Mouse (Mus musculus) stomach, embryonic 15.5 days (tissue): Measurements from ENCODE around the gene Spock3. TPM values are rescaled to one million over a fixed set of nuclear protein-coding genes. Genes with fewer than 3 reads are reported as not detected.

Source experiments
- ATAC-seq: fragments of 200-750 bp; cut with Nextera tagmentation; 2 replicates; pipeline ENCODE4 v1.8.0; 2017; ENCODE audit warnings: low read depth, moderate number of reproducible peaks, moderate TSS enrichment; ENCODE audit not compliant: insufficient read depth, low FRiP score
- H3K27ac ChIP-seq: fragments of 300-500 bp; sonication (generic); 2 replicates; pipeline ENCODE4 v1.5.1; 2015; ENCODE audit warnings: mild to moderate bottlenecking, inconsistent platforms
- H3K27me3 ChIP-seq: fragments of 300-500 bp; sonication (generic); replicated peaks from 2 replicates; pipeline ENCODE4 v1.6.1; 2015; ENCODE audit warnings: inconsistent platforms
- H3K36me3 ChIP-seq: fragments of 300-500 bp; sonication (generic); 2 replicates; pipeline ENCODE4 v1.6.1; 2015; ENCODE audit warnings: inconsistent platforms
- H3K4me1 ChIP-seq: fragments of 300-500 bp; sonication (generic); 2 replicates; pipeline ENCODE4 v1.6.1; 2015; ENCODE audit warnings: inconsistent platforms
- H3K4me2 ChIP-seq: fragments of 300-500 bp; sonication (generic); 2 replicates; pipeline ENCODE4 v1.6.1; 2015; ENCODE audit warnings: mild to moderate bottlenecking, inconsistent platforms
- H3K4me3 ChIP-seq: fragments of 300-500 bp; sonication (generic); replicated peaks from 2 replicates; pipeline ENCODE4 v1.5.1; 2015; ENCODE audit warnings: inconsistent platforms
- H3K9ac ChIP-seq: fragments of 300-500 bp; sonication (generic); 2 replicates; pipeline ENCODE4 v1.6.1; 2015; ENCODE audit warnings: inconsistent platforms
- H3K9me3 ChIP-seq: fragments of 300-500 bp; sonication (generic); 2 replicates; pipeline ENCODE4 v1.6.1; 2016; ENCODE audit warnings: inconsistent platforms
- WGBS: fragments of 180-500 bp; shearing (Covaris S2); methylation state at CpG from one replicate; pipeline ENCODE4 v1.1.7; 2015; 5-methylcytosine and 5-hydroxymethylcytosine counted together
- polyA plus RNA-seq: library from polyadenylated mRNA; unstranded; fragments of >200 nt; fragmentation: Nextera tagmentation; extraction: Ambion mirVana; gene quantifications from 2 replicates; pipeline ENCODE4 v1.2.1, GENCODE M21; 2015

The Spock3 gene
- polyA plus RNA-seq, 1 experiment from 2014 or later: 9.7 TPM

DNA sequence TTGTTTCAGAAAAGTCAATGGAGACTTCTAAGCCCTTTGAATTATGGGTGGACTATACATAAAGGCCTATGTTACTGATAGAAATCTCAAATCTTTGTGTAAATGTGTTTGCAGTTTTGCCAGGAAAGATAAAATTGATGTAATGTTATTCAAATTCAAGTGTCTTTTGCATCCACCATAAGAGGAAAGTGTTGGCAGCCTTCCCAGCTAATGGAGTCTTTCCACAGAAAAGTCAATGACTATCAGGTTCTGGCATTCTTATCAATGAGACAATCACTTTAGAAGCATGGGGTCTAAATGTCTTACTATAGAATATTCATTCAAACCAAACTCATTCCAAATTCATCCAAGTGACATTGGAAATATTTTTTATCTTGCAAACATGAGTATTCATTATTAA, 214.5 kb downstream of the Spock3 start:
- Histone ChIP-seq H3K27me3 (no peaks in the 10 kb centered on the region), H3K27ac (no peak overlapping the region), H3K9ac (no peak overlapping the region), H3K36me3 (no peaks in the 10 kb centered on the region), H3K9me3 (no peaks in the 10 kb centered on the region), H3K4me1 (no peaks in the 10 kb centered on the region), H3K4me3 (no peak overlapping the region), H3K4me2 (no peak overlapping the region)
- no peak for ATAC-seq

DNA sequence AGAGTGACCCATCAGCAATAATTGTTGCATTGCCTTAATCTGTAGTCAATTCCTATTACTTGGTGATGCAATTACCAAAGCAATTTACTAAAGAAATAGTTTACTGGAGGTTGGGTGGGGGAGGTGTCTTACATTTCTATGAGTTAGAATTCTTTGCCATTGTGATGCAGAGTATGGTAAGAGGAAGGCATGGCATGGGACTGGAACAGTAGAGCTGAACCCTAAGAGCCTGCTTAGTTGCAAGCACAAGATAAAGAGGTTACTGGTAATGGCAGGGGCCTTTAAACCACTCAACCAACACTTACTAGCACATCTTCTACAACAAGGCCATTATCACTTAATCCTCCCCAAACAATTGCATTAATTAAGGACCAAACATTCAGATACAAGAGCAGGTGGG, 219.1 kb downstream of the Spock3 start:
- H3K4me2 ChIP-seq: no peak overlapping the region
- no peaks in the 10 kb centered on the region for H3K36me3 ChIP-seq
- no peaks in the 10 kb centered on the region for H3K4me1 ChIP-seq
- no peak overlapping the region for H3K4me3 ChIP-seq
- no peak for ATAC-seq
- no peaks in the 10 kb centered on the region for H3K9me3 ChIP-seq
- no peak overlapping the region for H3K27ac ChIP-seq
- no peaks in the 10 kb centered on the region for H3K27me3 ChIP-seq
- no peak overlapping the region for H3K9ac ChIP-seq

DNA sequence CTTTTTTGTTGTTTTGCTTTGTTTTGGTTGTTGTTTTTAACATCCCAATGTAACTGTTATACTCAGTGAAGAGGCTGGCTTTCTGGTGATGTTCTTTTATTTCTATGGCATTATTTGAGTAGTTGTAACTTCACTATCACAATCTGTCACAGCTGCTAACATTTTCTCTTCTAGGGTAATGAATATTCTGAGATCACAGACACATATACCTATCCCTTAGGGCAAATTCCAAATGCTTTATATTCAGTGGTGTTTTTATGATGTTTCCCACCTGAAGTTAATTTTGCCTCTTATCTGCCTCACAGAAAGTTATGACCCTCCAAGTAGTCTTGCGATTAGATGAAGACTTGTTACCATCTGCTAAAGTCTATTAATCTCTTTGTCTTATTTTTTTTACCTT, 230.5 kb downstream of the Spock3 start:
- no peak for ATAC-seq
- no peaks in the 10 kb centered on the region for H3K9me3 ChIP-seq
- WGBS: 75% methylated on average over 1 of the region's 1 CpGs
- no peak overlapping the region for H3K27ac ChIP-seq
- H3K27me3 ChIP-seq: no peaks in the 10 kb centered on the region
- H3K36me3 ChIP-seq: no peaks in the 10 kb centered on the region
- H3K4me2 ChIP-seq: no peak overlapping the region
- H3K4me1 ChIP-seq: no peaks in the 10 kb centered on the region
- no peak overlapping the region for H3K9ac ChIP-seq
- H3K4me3 ChIP-seq: no peak overlapping the region

DNA sequence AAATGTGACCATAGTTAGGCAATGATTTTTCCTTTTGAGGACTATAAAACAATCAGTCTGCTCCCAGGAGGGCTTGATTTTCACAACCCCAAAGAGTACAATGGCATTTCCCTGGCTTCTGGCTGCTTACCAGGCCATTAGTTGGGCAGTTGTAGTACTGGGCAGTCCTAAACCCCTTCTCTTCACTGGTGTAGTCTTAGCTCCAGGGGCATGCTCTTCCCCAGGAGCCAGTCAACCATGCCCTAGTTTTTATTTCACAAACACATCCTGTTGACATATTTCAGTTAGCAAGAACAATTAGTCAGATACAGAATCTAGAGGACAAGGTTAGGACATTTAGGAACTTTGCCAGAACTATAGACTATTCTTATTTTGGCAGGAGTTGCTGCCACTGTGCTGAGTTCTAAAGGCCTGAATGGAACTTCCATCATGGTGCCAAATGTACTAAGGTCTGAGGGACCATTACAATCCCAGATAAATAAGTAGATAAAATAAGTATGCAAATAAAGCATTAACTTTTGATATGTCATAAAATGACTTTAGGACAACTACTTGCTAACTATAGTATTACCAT, 308.1 kb downstream of the Spock3 start:
- no peak overlapping the region for H3K4me3 ChIP-seq
- H3K36me3 ChIP-seq: no peaks in the 10 kb centered on the region
- H3K4me2 ChIP-seq: no peak overlapping the region
- H3K27me3 ChIP-seq: no peaks in the 10 kb centered on the region
- H3K4me1 ChIP-seq: no peaks in the 10 kb centered on the region
- no peak for ATAC-seq
- no peaks in the 10 kb centered on the region for H3K9me3 ChIP-seq
- no peak overlapping the region for H3K9ac ChIP-seq
- no peak overlapping the region for H3K27ac ChIP-seq

DNA sequence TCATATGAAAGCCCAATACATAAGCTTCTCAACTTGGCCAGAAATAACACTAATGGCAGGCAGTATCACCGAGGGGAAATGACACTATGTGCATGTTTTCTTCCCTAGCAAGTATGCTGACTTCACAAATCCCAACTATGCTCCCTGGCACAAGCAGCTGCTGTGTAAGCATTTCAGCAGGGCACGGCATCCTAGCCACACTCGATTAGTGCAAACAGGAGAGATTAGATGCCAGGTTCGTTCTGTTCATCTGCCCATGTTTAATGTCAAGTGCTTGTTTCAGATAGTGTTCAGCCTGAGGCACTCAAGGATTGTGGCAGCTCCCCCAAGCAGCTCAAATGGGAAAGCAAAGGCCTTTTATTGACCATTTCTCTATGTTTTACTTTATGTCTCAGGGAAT, 311.7 kb downstream of the Spock3 start:
- Histone ChIP-seq H3K9me3 (no peaks in the 10 kb centered on the region), H3K4me3 (no peak overlapping the region), H3K9ac (no peak overlapping the region), H3K4me2 (no peak overlapping the region), H3K27me3 (no peaks in the 10 kb centered on the region), H3K4me1 (no peaks in the 10 kb centered on the region), H3K36me3 (no peaks in the 10 kb centered on the region), H3K27ac (no peak overlapping the region)
- WGBS: 62% methylated on average over 4 of the region's 4 CpGs
- no peak for ATAC-seq

DNA sequence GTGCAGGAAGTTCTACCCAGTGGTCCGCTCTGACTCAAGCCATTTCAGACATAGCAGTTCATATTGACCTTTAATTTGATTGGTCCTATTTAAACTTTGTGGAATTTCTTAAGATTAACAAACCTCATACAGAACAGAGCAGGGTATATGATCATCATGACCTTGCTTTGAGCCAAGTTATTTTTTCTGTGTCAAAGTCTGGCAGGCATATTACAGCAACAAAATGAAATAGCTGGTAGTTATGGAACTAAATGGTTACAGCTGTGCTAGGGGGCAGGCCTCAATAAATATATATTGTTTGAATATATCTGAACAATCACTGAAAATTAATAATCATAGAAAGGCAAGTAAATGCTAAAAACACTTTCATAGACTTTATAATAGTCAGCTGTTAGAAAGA, 384.6 kb downstream of the Spock3 start:
- ATAC-seq: no peak
- Histone ChIP-seq H3K4me2 (no peak overlapping the region), H3K27ac (no peak overlapping the region), H3K9ac (no peak overlapping the region), H3K4me1 (no peaks in the 10 kb centered on the region), H3K27me3 (no peaks in the 10 kb centered on the region), H3K4me3 (no peak overlapping the region), H3K9me3 (no peaks in the 10 kb centered on the region), H3K36me3 (no peaks in the 10 kb centered on the region)
- WGBS: 87% methylated on average over 1 of the region's 1 CpGs

DNA sequence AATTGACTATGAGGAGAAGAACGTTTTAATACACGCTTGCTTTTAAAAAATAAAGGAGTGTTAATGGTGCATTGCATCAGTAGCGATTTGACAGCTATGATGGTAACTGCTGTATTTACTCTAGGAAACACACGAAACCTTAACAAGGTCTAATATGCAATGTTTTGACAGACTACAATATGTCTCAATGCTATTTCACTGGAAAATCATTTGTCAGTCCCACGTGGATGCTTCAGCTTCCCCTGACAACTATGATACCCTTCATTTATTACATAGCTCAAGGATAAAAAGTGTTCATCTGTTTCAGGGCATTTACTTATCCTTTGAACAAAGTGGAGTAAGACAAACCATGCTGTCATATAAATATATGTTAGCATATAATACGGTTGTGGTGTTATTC, 417.8 kb downstream of the Spock3 start:
- H3K4me1 ChIP-seq: no peaks in the 10 kb centered on the region
- no peak overlapping the region for H3K4me2 ChIP-seq
- H3K36me3 ChIP-seq: no peaks in the 10 kb centered on the region
- no peak overlapping the region for H3K4me3 ChIP-seq
- no peaks in the 10 kb centered on the region for H3K9me3 ChIP-seq
- H3K9ac ChIP-seq: no peak overlapping the region
- WGBS: 67% methylated on average over 6 of the region's 6 CpGs
- ATAC-seq: no peak
- H3K27ac ChIP-seq: no peak overlapping the region
- H3K27me3 ChIP-seq: no peaks in the 10 kb centered on the region

DNA sequence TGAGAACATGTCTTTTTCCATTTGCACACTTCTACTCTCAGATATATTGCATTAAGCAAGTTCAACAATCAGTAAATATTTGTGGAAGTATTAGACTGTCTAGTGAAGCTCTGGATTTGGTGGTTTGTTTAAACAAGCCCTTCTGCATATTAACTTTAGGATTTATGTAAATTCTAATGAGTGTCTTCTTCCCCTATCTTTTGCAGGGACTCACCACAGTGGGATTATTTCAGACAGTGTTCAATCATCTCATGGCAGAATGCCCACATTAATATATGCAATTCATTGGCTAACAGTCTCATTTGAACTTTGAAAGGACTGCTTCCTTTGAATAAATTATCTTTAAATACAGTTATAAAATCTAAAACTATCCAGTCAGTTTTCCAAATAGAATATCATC, 446.9 kb downstream of the Spock3 start:
- Histone ChIP-seq H3K36me3 (no peaks in the 10 kb centered on the region), H3K27ac (no peak overlapping the region), H3K4me1 (no peaks in the 10 kb centered on the region), H3K27me3 (no peaks in the 10 kb centered on the region), H3K9me3 (no peaks in the 10 kb centered on the region), H3K4me2 (no peak overlapping the region), H3K9ac (no peak overlapping the region), H3K4me3 (no peak overlapping the region)
- no peak for ATAC-seq
